Mouse (Mus musculus) embryo, embryonic 9.5 days (tissue): ENCODE data around the gene Slc26a8.

ENCODE experiments used
- DNase-seq: peaks from one replicate; pipeline ENCODE4 v3.0.0-alpha.2; 2017; ENCODE audit errors: extremely low spot score

Gene Slc26a8

DNA sequence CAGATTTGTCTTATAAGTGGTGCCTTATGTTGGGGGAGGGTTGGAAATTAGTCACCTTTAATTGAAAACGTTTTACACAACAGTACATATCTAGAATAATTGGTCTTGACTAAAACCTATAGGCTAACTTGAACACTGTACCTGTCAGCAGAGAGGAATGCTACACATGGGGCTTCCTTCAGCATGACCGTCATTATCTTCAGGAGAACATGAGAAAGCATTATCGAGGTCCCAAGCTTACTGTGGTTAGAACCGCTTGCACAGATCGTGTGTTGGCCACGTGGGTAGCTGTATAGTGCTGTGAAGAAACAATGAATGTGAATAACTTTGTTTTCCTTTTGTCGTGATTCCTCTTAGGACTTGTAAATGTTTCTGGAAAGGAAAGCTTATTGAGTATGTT lies 9.8 kb upstream of the Slc26a8 start:
- no peak for DNase-seq

DNA sequence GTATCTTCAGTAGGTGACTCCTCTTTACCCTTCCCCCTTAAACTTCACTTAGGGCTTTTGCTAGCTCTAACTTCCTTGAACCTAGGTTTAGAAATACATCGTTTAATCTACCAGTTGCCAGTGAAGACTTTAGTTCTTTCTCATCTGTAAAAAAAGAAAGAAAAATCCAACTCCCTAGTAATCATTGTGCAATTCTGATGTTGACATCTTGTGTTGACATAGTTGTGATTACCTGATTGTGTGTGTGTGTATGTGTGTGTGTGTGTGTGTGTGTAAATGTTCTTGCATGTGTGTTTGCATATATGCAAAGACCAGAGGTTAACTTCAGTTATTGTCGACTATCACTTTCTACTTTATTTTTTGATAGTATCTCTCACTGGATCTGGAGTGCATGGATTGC lies 8.6 kb upstream of the Slc26a8 start:
- no peak for DNase-seq

GRCm38 (mm10) chr17:28698245-28698644 lies 8.2 kb upstream of the Slc26a8 start:
- no peak for DNase-seq

GRCm38 (mm10) chr17:28697290-28698195 lies 7.5 kb upstream of the Slc26a8 start:
- no peak for DNase-seq

DNA sequence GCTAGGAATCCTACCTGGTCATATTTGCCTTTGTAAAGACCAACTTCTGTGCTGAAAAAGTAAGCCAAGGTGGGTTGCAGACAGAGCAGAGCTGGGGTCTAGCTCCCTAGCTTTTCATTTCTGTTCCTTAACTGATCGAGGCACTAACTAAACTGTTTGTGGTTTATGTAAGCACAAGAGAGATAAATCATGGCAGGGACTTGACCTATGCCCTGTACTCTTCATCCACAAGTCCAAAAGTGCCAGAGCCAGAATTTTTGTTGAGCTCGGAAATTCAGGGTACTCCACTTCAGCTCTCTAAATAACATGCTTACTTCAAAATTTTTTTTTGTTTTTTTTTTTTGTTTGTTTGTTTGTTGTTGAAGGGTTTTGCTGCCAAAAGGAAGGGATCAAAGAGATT lies 6.6 kb upstream of the Slc26a8 start:
- no peak for DNase-seq

GRCm38 (mm10) chr17:28694832-28695231 lies 4.8 kb upstream of the Slc26a8 start:
- DNase-seq, result no peak

DNA sequence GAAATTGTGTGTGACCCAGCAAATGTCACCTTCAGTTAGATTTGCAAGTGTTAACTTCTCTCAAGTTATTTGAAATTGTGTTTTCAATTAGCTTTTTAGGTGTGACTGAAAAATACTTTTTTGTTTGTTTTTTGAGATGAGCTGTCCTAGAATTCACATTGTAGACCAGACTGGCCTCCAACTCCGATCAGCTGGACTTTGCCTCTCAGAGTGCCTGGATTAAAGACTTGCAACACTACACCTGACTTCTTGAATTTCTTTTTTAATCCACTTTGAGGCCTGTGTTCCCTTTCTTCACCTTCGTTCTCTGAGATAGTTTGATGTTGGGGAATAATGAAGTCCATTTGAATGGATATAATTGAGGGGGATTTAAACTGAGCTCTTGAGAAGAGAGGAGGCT lies 4.0 kb upstream of the Slc26a8 start:
- no peak for DNase-seq

GRCm38 (mm10) chr17:28693086-28693485 lies 3.1 kb upstream of the Slc26a8 start:
- no peak for DNase-seq

GRCm38 (mm10) chr17:28692341-28692710 lies 2.3 kb upstream of the Slc26a8 start:
- peak; percentile 38 for DNase-seq

DNA sequence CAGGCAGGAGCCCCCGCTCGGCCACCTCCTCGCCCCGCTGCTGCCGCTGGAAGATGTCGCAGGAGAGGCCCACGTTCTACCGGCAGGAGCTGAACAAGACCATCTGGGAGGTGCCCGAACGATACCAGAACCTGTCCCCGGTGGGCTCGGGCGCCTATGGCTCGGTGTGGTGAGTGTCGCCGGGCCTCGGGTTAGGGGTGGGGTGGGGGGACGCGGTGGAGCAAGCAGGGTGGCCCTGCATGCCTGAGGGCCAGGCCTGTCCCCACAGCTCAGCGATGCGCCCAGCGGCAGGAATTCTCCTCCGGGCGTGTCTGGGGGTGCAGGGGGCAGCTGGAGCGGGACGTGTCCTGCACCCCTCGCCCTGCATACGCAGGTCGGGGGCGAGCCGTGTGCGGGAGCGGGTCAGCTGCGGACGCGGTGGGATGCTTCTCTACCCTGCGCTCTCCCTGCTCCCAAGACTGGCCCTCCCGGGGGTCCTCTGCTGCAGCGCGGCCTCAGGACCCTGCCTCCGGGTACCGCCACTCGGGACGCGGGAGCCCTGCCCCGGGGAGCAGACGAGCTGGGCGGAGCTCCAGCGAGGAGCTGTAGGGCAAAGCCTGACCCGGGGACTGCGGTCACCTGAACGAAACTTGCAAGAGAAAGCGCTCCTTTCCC lies 1.8 kb upstream of the Slc26a8 start:
- peak; percentile 70 for DNase-seq

GRCm38 (mm10) chr17:28690776-28691686 lies 998 bp upstream of the Slc26a8 start, which contains the start of gene Mapk14:
Gene Mapk14 (plus strand): TSS chr17:28691329.
- peak; percentile 99 for DNase-seq

DNA sequence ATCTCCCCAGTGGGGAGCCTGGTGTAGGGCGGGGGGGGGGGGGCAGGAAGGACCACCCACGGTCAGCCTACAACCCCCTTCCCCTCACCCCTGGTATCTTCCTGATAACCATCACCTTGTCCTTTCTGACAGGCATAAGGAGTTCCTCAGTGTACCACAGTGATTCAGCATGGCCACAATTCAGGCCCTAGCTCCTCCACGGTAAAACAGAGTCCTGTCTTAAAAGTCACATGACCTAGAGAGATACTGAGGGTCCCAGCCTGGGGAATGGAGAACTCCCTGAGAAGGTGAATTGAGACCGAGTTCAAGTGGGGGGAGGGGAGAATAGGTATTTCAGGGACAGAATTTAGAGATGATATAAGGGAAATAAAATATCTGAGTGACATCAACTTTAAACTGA lies 2.7 kb downstream of the Slc26a8 start:
- no peak for DNase-seq

DNA sequence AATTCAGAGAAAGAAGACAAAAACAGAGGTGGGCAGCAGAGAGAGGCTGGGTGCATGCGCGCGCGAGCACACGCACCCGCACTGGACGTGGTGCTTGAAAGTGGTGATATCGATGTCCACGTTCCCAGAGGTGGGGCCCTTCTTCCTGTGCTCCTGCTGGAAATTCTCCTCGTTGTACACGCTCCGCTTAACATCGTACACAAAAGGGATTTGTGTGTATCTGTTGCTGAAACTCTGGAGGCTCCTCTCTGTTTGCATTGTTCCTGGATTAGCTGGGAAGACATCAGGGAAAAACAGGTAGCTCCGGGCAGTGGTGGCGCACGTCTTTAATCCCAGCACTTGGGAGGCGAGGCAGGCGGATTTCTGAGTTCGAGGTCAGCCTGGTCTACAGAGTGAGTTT lies 5.4 kb downstream of the Slc26a8 start:
- no peak for DNase-seq

DNA sequence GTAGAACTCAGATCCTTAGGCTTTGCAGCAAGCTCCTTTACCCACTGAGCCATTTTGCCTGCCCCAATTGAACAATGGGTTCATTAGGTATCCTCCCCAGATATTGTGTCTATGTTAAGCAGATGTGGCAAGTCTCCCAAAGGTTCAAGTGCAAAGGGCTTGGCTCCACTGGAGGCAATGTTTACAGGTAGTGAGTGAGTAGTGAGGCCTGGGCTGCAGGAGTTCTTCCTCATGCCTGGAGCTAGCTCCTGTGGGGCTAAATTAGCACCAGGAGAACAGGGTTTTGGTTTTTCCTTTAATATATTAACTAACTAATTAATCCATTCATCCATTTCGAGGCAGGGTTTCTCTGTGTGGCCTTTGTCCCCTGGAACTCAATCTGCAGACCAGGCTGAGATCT lies 6.4 kb downstream of the Slc26a8 start:
- no peak for DNase-seq

GRCm38 (mm10) chr17:28682311-28683084 lies 7.5 kb downstream of the Slc26a8 start:
- DNase-seq, result no peak

GRCm38 (mm10) chr17:28659564-28659963 lies 30.5 kb downstream of the Slc26a8 start:
- DNase-seq, result no peak

DNA sequence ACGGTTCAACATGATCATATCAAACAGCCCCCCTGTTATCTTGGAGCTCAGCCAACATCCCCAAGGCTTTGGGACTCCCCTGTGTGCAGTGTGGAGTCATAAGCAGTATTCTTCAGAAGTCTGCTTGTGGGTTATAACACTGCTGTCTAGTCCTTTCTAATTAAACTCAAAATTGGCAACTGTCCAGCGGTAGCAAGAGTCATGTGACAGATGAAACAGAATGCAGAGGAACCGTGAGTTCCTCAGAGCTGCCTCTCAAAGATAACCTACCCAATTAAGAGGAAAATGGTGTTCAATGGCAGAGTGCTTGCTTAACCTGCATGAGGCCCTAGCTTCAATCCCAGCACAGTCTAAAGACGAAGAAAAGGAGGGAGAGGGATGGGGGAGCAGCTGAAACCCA lies 32.1 kb downstream of the Slc26a8 start:
- DNase-seq, result no peak

- DNase-seq, result no peak
Measured at GRCm38 (mm10) chr17:28650268-28650667, 39.8 kb downstream of the Slc26a8 start.

DNA sequence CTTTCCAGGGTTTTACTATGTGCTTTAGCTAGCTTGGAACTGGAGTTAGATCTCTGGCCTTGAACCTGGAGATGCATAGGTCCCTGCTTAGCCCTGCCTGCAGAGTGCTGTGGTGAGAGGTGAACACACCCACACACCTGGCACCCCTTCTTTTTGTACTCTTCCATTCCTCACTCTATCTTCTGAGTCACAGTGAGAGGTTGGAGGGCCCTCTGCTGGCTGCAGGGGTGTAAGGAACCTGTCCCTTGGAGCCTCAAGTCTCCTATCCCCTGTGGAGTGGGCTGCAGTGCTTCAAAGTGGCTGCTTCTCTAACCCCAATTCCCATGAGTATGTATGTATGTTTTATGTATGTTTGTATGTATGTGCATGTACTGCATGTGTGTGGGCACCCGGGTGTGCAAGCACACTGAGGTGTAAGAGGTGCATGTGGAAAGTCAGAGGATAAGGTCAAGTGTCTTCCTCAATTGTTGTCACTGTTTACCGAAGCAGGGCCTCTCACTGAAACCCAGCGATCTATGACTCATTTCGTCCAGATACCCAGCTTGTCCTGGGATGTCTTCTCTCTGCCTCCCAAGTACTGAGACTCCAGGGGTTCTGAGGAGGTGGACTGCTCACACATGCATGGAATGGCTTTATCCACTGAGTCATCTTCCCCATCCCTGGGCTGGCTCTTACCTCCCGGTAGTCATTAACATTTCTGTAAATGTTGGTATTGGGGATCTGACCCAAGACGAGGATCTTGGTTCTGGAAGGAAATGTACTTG lies 41.2 kb downstream of the Slc26a8 start:
- no peak for DNase-seq

DNA sequence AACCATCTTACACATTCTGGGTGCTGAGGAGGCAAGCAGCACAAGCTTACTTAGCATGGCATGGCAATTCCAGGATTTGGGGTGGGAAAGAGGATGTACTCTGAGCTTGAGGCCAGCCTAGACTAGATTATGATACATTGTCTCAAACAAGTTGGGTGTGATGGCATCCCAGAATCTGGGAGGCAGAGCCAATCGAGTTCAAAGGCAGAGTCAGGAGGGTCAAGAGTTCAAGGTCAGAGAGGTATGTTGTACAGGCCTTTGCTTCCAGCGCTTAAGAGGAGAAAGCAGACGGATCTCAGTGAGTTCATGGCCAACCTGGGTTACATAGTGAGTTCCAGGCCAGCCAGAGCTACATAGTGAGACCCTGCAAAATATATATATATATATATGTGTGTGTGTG lies 43.8 kb downstream of the Slc26a8 start:
- DNase-seq, result no peak

GRCm38 (mm10) chr17:28644112-28644511 lies 45.9 kb downstream of the Slc26a8 start:
- no peak for DNase-seq
